Mouse (Mus musculus) stomach, embryonic 16.5 days (tissue): ENCODE data around the gene Phkb. TPM values are rescaled to one million over a fixed set of nuclear protein-coding genes. Genes with fewer than 3 reads are reported as not detected.

Experiments
- ATAC-seq: fragments of 200-750 bp; cut with Nextera tagmentation; 2 replicates; pipeline ENCODE4 v1.8.0; 2017; ENCODE audit warnings: moderate number of reproducible peaks, moderate TSS enrichment; ENCODE audit not compliant: insufficient read depth, low FRiP score
- H3K27ac ChIP-seq: fragments of 300-500 bp; sonication (generic); 2 replicates; pipeline ENCODE4 v1.5.1; 2014; ENCODE audit warnings: low read length
- H3K27me3 ChIP-seq: fragments of 300-500 bp; sonication (generic); 2 replicates; pipeline ENCODE4 v1.6.1; 2014; ENCODE audit warnings: low read length, control low read depth, mixed read lengths; ENCODE audit not compliant: control insufficient read depth, insufficient read depth
- H3K36me3 ChIP-seq: fragments of 300-500 bp; sonication (generic); 2 replicates; pipeline ENCODE4 v1.6.1; 2014; ENCODE audit warnings: low read length; ENCODE audit not compliant: control insufficient read depth, insufficient read depth
- H3K4me1 ChIP-seq: fragments of 300-500 bp; sonication (generic); 2 replicates; pipeline ENCODE4 v1.6.1; 2014; ENCODE audit warnings: low read length, control low read depth, mixed read lengths; ENCODE audit not compliant: control insufficient read depth, insufficient read depth
- H3K4me2 ChIP-seq: fragments of 300-500 bp; sonication (generic); 2 replicates; pipeline ENCODE4 v1.6.1; 2014; ENCODE audit warnings: low read depth, low read length, mixed read lengths
- H3K4me3 ChIP-seq: fragments of 300-500 bp; sonication (generic); replicated peaks from 2 replicates; pipeline ENCODE4 v1.5.1; 2014; ENCODE audit warnings: mild to moderate bottlenecking, low read length
- H3K9ac ChIP-seq: fragments of 300-500 bp; sonication (generic); 2 replicates; pipeline ENCODE4 v1.6.1; 2014; ENCODE audit warnings: low read length
- H3K9me3 ChIP-seq: fragments of 300-500 bp; sonication (generic); replicated peaks from 2 replicates; pipeline ENCODE4 v1.6.1; 2016; ENCODE audit warnings: low read length, control low read depth; ENCODE audit not compliant: control insufficient read depth
- WGBS: fragments of 180-500 bp; shearing (Covaris S2); extraction: QIAGEN DNeasy Blood & Tissue Kit; methylation state at CpG from one replicate; pipeline ENCODE4 v1.1.7; 2014; 5-methylcytosine and 5-hydroxymethylcytosine counted together
- polyA plus RNA-seq: library from polyadenylated mRNA; unstranded; fragments of >200 nt; fragmentation: Nextera tagmentation; extraction: Ambion mirVana; gene quantifications from 2 replicates; pipeline ENCODE4 v1.2.1, GENCODE M21; 2015

The Phkb gene
- polyA plus RNA-seq, 1 experiment from 2014 or later: 47.7 TPM

GRCm38 (mm10) chr8:85993661-85994060 is 152.9 kb downstream of the Phkb start:
- WGBS: 100% methylated on average over 1 of the region's 1 CpGs
- H3K27ac ChIP-seq: no peak overlapping the region
- no peak overlapping the region for H3K9ac ChIP-seq
- no peak overlapping the region for H3K4me3 ChIP-seq
- no peaks in the 10 kb centered on the region for H3K27me3 ChIP-seq
- H3K9me3 ChIP-seq: no peaks in the 10 kb centered on the region
- ATAC-seq: no peak
- no peaks in the 10 kb centered on the region for H3K36me3 ChIP-seq
- no peak overlapping the region for H3K4me2 ChIP-seq
- H3K4me1 ChIP-seq: no peaks in the 10 kb centered on the region

GRCm38 (mm10) chr8:85995971-85996370 is 155.2 kb downstream of the Phkb start:
- no peak overlapping the region for H3K4me2 ChIP-seq
- no peak overlapping the region for H3K4me3 ChIP-seq
- H3K27me3 ChIP-seq: no peaks in the 10 kb centered on the region
- H3K27ac ChIP-seq: no peak overlapping the region
- no peak overlapping the region for H3K9ac ChIP-seq
- WGBS: 92% methylated on average over 1 of the region's 1 CpGs
- H3K9me3 ChIP-seq: no peaks in the 10 kb centered on the region
- H3K36me3 ChIP-seq: no peaks in the 10 kb centered on the region
- ATAC-seq: no peak
- no peaks in the 10 kb centered on the region for H3K4me1 ChIP-seq

GRCm38 (mm10) chr8:86006485-86006884 is 165.7 kb downstream of the Phkb start:
- no peak overlapping the region for H3K4me3 ChIP-seq
- H3K4me2 ChIP-seq: no peak overlapping the region
- H3K36me3 ChIP-seq: no peaks in the 10 kb centered on the region
- no peaks in the 10 kb centered on the region for H3K4me1 ChIP-seq
- no peaks in the 10 kb centered on the region for H3K9me3 ChIP-seq
- ATAC-seq: no peak
- H3K27me3 ChIP-seq: no peaks in the 10 kb centered on the region
- H3K27ac ChIP-seq: no peak overlapping the region
- no peak overlapping the region for H3K9ac ChIP-seq

- H3K4me3 ChIP-seq: no peak overlapping the region
- H3K9ac ChIP-seq: no peak overlapping the region
- no peak overlapping the region for H3K4me2 ChIP-seq
- no peak for ATAC-seq
- no peak overlapping the region for H3K27ac ChIP-seq
- H3K9me3 ChIP-seq: no peaks in the 10 kb centered on the region
- no peaks in the 10 kb centered on the region for H3K27me3 ChIP-seq
- H3K36me3 ChIP-seq: no peaks in the 10 kb centered on the region
- WGBS: 73% methylated on average over 2 of the region's 2 CpGs
- no peaks in the 10 kb centered on the region for H3K4me1 ChIP-seq
Observed at GRCm38 (mm10) chr8:86016806-86017205, 176.0 kb downstream of the Phkb start.

DNA sequence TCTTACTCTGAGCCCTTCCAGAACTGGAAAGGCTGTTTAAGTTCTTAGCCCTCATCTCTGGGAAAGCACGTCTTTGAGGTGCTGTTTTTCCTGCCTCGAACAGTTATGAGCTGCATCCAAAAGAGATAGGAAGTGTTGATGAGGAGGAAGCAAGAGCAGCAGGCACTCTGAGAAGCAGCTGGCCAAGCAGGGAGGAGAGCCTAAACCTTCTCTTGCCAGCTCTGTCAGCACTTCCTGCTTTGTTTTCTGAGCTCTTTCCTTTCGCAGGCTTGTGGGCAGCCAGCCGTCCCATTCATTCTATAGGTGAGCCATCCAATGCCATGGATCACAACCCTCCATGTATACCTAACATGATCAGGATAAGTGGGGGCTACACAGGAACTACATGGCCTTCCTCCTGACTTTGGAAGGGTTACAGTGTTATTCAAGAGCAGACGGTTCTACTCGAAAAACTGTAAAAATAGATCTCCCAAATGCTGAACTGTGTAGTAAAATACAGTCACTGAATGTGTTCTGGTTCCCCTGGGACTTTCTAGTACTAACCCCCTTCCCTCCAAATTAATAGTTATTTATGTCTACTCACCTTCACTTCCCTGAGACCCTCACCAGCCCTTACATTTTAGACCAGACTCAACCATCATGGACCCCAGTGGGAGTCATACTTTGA is 188.0 kb downstream of the Phkb start:
- H3K9ac ChIP-seq: no peak overlapping the region
- H3K36me3 ChIP-seq: no peaks in the 10 kb centered on the region
- no peak overlapping the region for H3K4me2 ChIP-seq
- no peaks in the 10 kb centered on the region for H3K4me1 ChIP-seq
- H3K27ac ChIP-seq: no peak overlapping the region
- H3K4me3 ChIP-seq: no peak overlapping the region
- 75% methylated on average over 6 of the region's 6 CpGs for WGBS
- ATAC-seq: no peak
- H3K9me3 ChIP-seq: no peaks in the 10 kb centered on the region
- no peaks in the 10 kb centered on the region for H3K27me3 ChIP-seq

- no peaks in the 10 kb centered on the region for H3K4me1 ChIP-seq
- H3K9ac ChIP-seq: no peak overlapping the region
- WGBS: 88% methylated on average over 7 of the region's 7 CpGs
Observed at GRCm38 (mm10) chr8:86029451-86029850, 188.7 kb downstream of the Phkb start.

DNA sequence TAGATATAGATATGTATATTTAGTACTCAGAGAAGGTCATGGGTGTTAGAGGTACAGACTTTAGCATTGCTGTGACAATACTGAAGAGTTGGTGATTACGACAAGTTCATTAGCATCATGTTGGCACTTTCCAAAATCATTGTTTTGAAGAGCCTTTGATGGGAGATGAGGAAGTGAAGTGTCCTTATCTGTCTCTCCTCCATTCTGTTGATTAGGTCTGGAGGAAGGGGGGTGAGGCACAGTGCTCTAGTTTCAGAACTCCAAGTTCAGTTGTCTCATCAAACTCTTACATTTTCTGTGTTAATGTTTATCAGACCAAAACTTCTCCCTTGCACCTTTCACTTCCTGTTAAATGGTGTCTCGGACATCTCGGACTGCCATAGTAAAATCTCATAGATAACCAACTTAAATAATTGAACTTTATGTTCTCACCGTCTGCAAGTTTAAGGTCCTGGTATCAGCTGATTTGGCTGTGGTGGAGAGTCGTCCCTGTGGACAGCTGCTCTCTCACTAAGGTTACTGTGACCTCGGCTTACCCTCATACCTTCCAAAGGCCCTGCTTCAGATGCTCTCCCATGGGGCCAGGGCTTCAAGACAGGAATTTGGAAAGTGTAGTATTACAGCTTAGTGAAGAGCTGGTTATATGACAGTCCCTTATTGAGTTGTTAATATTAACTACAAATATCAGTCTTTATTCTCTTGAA is 194.1 kb downstream of the Phkb start:
- H3K27ac ChIP-seq: no peak overlapping the region
- H3K4me1 ChIP-seq: no peaks in the 10 kb centered on the region
- no peak overlapping the region for H3K9ac ChIP-seq
- H3K4me2 ChIP-seq: no peak overlapping the region
- H3K9me3 ChIP-seq: no peaks in the 10 kb centered on the region
- no peak for ATAC-seq
- no peaks in the 10 kb centered on the region for H3K36me3 ChIP-seq
- H3K4me3 ChIP-seq: no peak overlapping the region
- no peaks in the 10 kb centered on the region for H3K27me3 ChIP-seq
- WGBS: 74% methylated on average over 6 of the region's 6 CpGs

More at GRCm38 (mm10) chr8:86029451-86029850, 188.7 kb downstream of the Phkb start:
- no peaks in the 10 kb centered on the region for H3K27me3 ChIP-seq
- ATAC-seq: no peak
- no peak overlapping the region for H3K4me2 ChIP-seq
- H3K36me3 ChIP-seq: no peaks in the 10 kb centered on the region
- H3K9me3 ChIP-seq: no peaks in the 10 kb centered on the region
- no peak overlapping the region for H3K27ac ChIP-seq
- H3K4me3 ChIP-seq: no peak overlapping the region

DNA sequence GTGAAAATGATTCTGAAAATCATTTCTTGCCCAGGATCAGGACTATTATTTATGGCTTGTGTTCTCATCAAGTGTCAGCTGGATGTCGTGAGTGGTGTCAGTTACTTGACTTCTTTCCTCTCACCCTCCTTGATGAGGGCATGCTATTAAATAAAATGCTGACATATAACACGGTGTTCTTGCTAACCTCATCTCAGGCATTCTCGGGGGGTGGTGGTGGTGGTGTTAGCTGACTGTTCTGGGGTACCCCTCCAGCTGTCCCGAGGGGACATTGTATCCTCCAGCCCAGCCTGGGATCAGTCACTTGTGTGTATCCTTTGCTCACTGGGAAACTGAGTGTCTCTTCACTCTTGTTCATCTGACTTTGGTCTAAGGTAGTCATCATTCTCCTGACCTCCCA is 194.6 kb downstream of the Phkb start:
- no peak overlapping the region for H3K27ac ChIP-seq
- H3K4me3 ChIP-seq: no peak overlapping the region
- no peak for ATAC-seq
- no peaks in the 10 kb centered on the region for H3K27me3 ChIP-seq
- WGBS: 88% methylated on average over 4 of the region's 4 CpGs
- no peaks in the 10 kb centered on the region for H3K36me3 ChIP-seq
- no peaks in the 10 kb centered on the region for H3K9me3 ChIP-seq
- H3K4me1 ChIP-seq: no peaks in the 10 kb centered on the region
- no peak overlapping the region for H3K4me2 ChIP-seq
- no peak overlapping the region for H3K9ac ChIP-seq

GRCm38 (mm10) chr8:86038462-86038861 is 197.7 kb downstream of the Phkb start:
- ATAC-seq: no peak
- H3K9ac ChIP-seq: no peak overlapping the region
- H3K9me3 ChIP-seq: no peaks in the 10 kb centered on the region
- no peaks in the 10 kb centered on the region for H3K27me3 ChIP-seq
- WGBS: 89% methylated on average over 3 of the region's 3 CpGs
- no peak overlapping the region for H3K27ac ChIP-seq
- no peak overlapping the region for H3K4me3 ChIP-seq
- H3K36me3 ChIP-seq: no peaks in the 10 kb centered on the region
- no peaks in the 10 kb centered on the region for H3K4me1 ChIP-seq
- H3K4me2 ChIP-seq: no peak overlapping the region
